Mouse (Mus musculus) kidney, adult 2 months (tissue): Measurements from ENCODE around the gene Bcdin3d.

ENCODE experiments used
- CTCF ChIP-seq: fragments of 200-500 bp; conservative IDR thresholded peaks from 2 replicates; pipeline ENCODE4 v1.5.1; 2011; ENCODE audit warnings: low read depth, mild to moderate bottlenecking, control low read depth, low read length, moderate library complexity, mixed read lengths; ENCODE audit not compliant: insufficient read depth, insufficient read length
- POLR2A ChIP-seq: fragments of 200-500 bp; IDR thresholded peaks from one replicate; pipeline ENCODE4 v1.6.1; 2011; ENCODE audit warnings: low read depth, low read length, control low read depth

GRCm38 (mm10) chr15:99440112-99440815, 34.3 kb downstream of the Bcdin3d start:
- TF ChIP-seq CTCF (no peak), POLR2A (no peak)
